Mouse (Mus musculus): ENCODE data around the gene Kcnq1.

GRCm38 (mm10) chr7:143341301-143341980 lies 235.3 kb downstream of the Kcnq1 start:
- no peak for TF ChIP-seq CTCF (IDR thresholded peaks at IDR 0.05; ENCODE audit: insufficient read depth, low read length)
- TF ChIP-seq POLR2A (IDR thresholded peaks at IDR 0.05; ENCODE audit: borderline replicate concordance, extremely low read depth, low read depth, low read length): no peak
